Mouse (Mus musculus): ENCODE measurements around the gene Spint2. TPM values are rescaled to one million over a fixed set of nuclear protein-coding genes. Genes with fewer than 3 reads are reported as not detected.
A peak's percentile ranks its signal among the peaks of the same experiment; 100 is the strongest.

The Spint2 gene
- polyA plus RNA-seq, 1 experiment from 2014 or later: 118 TPM

- no peak overlapping the region for H3K4me3 ChIP-seq
- 44% methylated on average over 9 of the region's 9 CpGs for WGBS
Measured at GRCm38 (mm10) chr7:29313572-29314261, 32.0 kb upstream of the Spint2 start.

GRCm38 (mm10) chr7:29313051-29313450 lies 31.3 kb upstream of the Spint2 start:
- Histone ChIP-seq H3K36me3 (peaks cover 19% of the 10 kb centered on the region), H3K9me3 (no peaks in the 10 kb centered on the region), H3K27ac (no peak overlapping the region; the same call in 1 of the 2 replicates), H3K4me1 (peaks cover 75% of the 10 kb centered on the region), H3K9ac (no peak overlapping the region), H3K27me3 (no peaks in the 10 kb centered on the region), H3K4me2 (peak overlapping the region; percentile 30; the same call in 1 of the 2 replicates), H3K4me3 (no peak overlapping the region)
- whole genome bisulfite sequencing: 34% methylated on average over 9 of the region's 9 CpGs
- no peak for ATAC-seq (ENCODE audit: insufficient number of reproducible peaks, insufficient read depth, low FRiP score, low TSS enrichment, low read depth)

More at GRCm38 (mm10) chr7:29313572-29314261, 32.0 kb upstream of the Spint2 start:
- Histone ChIP-seq H3K4me1 (peaks cover 75% of the 10 kb centered on the region), H3K27me3 (no peaks in the 10 kb centered on the region), H3K27ac (peak overlapping the region; percentile 95), H3K36me3 (peaks cover 19% of the 10 kb centered on the region), H3K9ac (0 out of 2 replicates have a peak overlapping the region, but pooled peaks have one; percentile 36), H3K9me3 (no peaks in the 10 kb centered on the region), H3K4me2 (peak overlapping the region; percentile 20; the same call in 1 of the 2 replicates)
- no peak for ATAC-seq (ENCODE audit: insufficient number of reproducible peaks, insufficient read depth, low FRiP score, low TSS enrichment, low read depth)

- H3K4me2 ChIP-seq: peak overlapping the region; percentile 95
- peaks cover 19% of the 10 kb centered on the region for H3K36me3 ChIP-seq
- WGBS: 7% methylated on average over 5 of the region's 5 CpGs
- peaks cover 71% of the 10 kb centered on the region for H3K4me1 ChIP-seq
- H3K27me3 ChIP-seq: peaks cover 15% of the 10 kb centered on the region; the same call in 1 of the 2 replicates
- H3K9ac ChIP-seq: peak overlapping the region; percentile 79
- peak overlapping the region; percentile 62 for H3K4me3 ChIP-seq
- ATAC-seq (ENCODE audit: insufficient number of reproducible peaks, insufficient read depth, low FRiP score, low TSS enrichment, low read depth): no peak
- H3K9me3 ChIP-seq: no peaks in the 10 kb centered on the region
- peak overlapping the region; percentile 64; the same call in 1 of the 2 replicates for H3K27ac ChIP-seq
Measured at GRCm38 (mm10) chr7:29309749-29310148, 28.0 kb upstream of the Spint2 start.

- WGBS: 1% methylated on average over 36 of the region's 36 CpGs
- peak overlapping the region; percentile 64 for H3K27ac ChIP-seq
- no peak for ATAC-seq (ENCODE audit: insufficient number of reproducible peaks, insufficient read depth, low FRiP score, low TSS enrichment, low read depth)
- H3K4me1 ChIP-seq: peaks cover 71% of the 10 kb centered on the region
- H3K9ac ChIP-seq: peak overlapping the region; percentile 79
- peaks cover 15% of the 10 kb centered on the region; the same call in 1 of the 2 replicates for H3K27me3 ChIP-seq
- H3K9me3 ChIP-seq: no peaks in the 10 kb centered on the region
- H3K4me3 ChIP-seq: peak overlapping the region; percentile 62
- peaks cover 19% of the 10 kb centered on the region for H3K36me3 ChIP-seq
- H3K4me2 ChIP-seq: peak overlapping the region; percentile 95
Measured at GRCm38 (mm10) chr7:29309221-29309721, 27.6 kb upstream of the Spint2 start.

GRCm38 (mm10) chr7:29307350-29308104 lies 25.8 kb upstream of the Spint2 start:
- WGBS: under 1% methylated on average over 42 of the region's 42 CpGs
- Histone ChIP-seq H3K4me2 (peak overlapping the region; percentile 95), H3K36me3 (peaks cover 10% of the 10 kb centered on the region), H3K27me3 (peaks cover 20% of the 10 kb centered on the region; the same call in 1 of the 2 replicates), H3K4me3 (peak overlapping the region; percentile 62), H3K27ac (0 out of 2 replicates have a peak overlapping the region, but pooled peaks have one; percentile 39), H3K4me1 (peaks cover 63% of the 10 kb centered on the region), H3K9me3 (no peaks in the 10 kb centered on the region), H3K9ac (peak overlapping the region; percentile 70)
- peak; percentile 76 for ATAC-seq (ENCODE audit: insufficient number of reproducible peaks, insufficient read depth, low FRiP score, low TSS enrichment, low read depth)

GRCm38 (mm10) chr7:29306619-29307018 lies 24.9 kb upstream of the Spint2 start:
- WGBS: 25% methylated on average over 7 of the region's 7 CpGs
- ATAC-seq (ENCODE audit: insufficient number of reproducible peaks, insufficient read depth, low FRiP score, low TSS enrichment, low read depth): no peak
- Histone ChIP-seq H3K27ac (no peak overlapping the region), H3K9me3 (no peaks in the 10 kb centered on the region), H3K9ac (no peak overlapping the region), H3K36me3 (peaks cover 6% of the 10 kb centered on the region), H3K4me3 (no peak overlapping the region), H3K27me3 (peaks cover 20% of the 10 kb centered on the region; the same call in 1 of the 2 replicates), H3K4me1 (peaks cover 61% of the 10 kb centered on the region), H3K4me2 (peak overlapping the region; percentile 95)

- no peak for ATAC-seq (ENCODE audit: insufficient number of reproducible peaks, insufficient read depth, low FRiP score, low TSS enrichment, low read depth)
- H3K27me3 ChIP-seq: peaks cover 20% of the 10 kb centered on the region; the same call in 1 of the 2 replicates
- WGBS: 41% methylated on average over 7 of the region's 7 CpGs
- no peaks in the 10 kb centered on the region for H3K9me3 ChIP-seq
- no peak overlapping the region for H3K27ac ChIP-seq
- H3K4me3 ChIP-seq: no peak overlapping the region
- peaks cover 1% of the 10 kb centered on the region for H3K36me3 ChIP-seq
- peaks cover 61% of the 10 kb centered on the region for H3K4me1 ChIP-seq
- H3K9ac ChIP-seq: 0 out of 2 replicates have a peak overlapping the region, but pooled peaks have one; percentile 11
- peak overlapping the region; percentile 97 for H3K4me2 ChIP-seq
Measured at GRCm38 (mm10) chr7:29306108-29306507, 24.4 kb upstream of the Spint2 start.

- H3K4me2 ChIP-seq: peak overlapping the region; percentile 97
- peaks cover 61% of the 10 kb centered on the region for H3K4me1 ChIP-seq
- H3K36me3 ChIP-seq: no peaks in the 10 kb centered on the region
- no peak for ATAC-seq (ENCODE audit: insufficient number of reproducible peaks, insufficient read depth, low FRiP score, low TSS enrichment, low read depth)
- H3K9ac ChIP-seq: peak overlapping the region; percentile 76
- H3K27me3 ChIP-seq: peaks cover 20% of the 10 kb centered on the region; the same call in 1 of the 2 replicates
- 26% methylated on average over 9 of the region's 9 CpGs for WGBS
- H3K27ac ChIP-seq: no peak overlapping the region
- H3K9me3 ChIP-seq: no peaks in the 10 kb centered on the region
- peak overlapping the region; percentile 62 for H3K4me3 ChIP-seq
Measured at GRCm38 (mm10) chr7:29305263-29305988, 23.7 kb upstream of the Spint2 start.

GRCm38 (mm10) chr7:29304463-29305262 lies 23.0 kb upstream of the Spint2 start:
- WGBS: under 1% methylated on average over 46 of the region's 48 CpGs
- no peaks in the 10 kb centered on the region for H3K9me3 ChIP-seq
- peak overlapping the region; percentile 76 for H3K9ac ChIP-seq
- peaks cover 20% of the 10 kb centered on the region; the same call in 1 of the 2 replicates for H3K27me3 ChIP-seq
- no peak overlapping the region for H3K27ac ChIP-seq
- ATAC-seq (ENCODE audit: insufficient number of reproducible peaks, insufficient read depth, low FRiP score, low TSS enrichment, low read depth): no peak
- H3K36me3 ChIP-seq: no peaks in the 10 kb centered on the region
- H3K4me1 ChIP-seq: peaks cover 58% of the 10 kb centered on the region
- peak overlapping the region; percentile 97 for H3K4me2 ChIP-seq
- H3K4me3 ChIP-seq: peak overlapping the region; percentile 62

GRCm38 (mm10) chr7:29303738-29304462 lies 22.2 kb upstream of the Spint2 start, which contains the start of gene Dpf1:
Gene Dpf1, plus strand, starts transcription at chr7:29303951.
- Histone ChIP-seq H3K27ac (no peak within 1 kb of the TSS), H3K4me2 (peak within 1 kb of the TSS; percentile 97), H3K36me3 (no peaks in the 10 kb centered on the region), H3K4me3 (peak within 1 kb of the TSS; percentile 62), H3K4me1 (peaks cover 51% of the 10 kb centered on the region), H3K9me3 (no peaks in the 10 kb centered on the region), H3K9ac (peak within 1 kb of the TSS; percentile 76), H3K27me3 (peaks cover 20% of the 10 kb centered on the region; the same call in 1 of the 2 replicates)
- ATAC-seq (ENCODE audit: insufficient number of reproducible peaks, insufficient read depth, low FRiP score, low TSS enrichment, low read depth): peak; percentile 83
- under 1% methylated on average over 66 of the region's 67 CpGs for WGBS

All from embryonic facial prominence, embryonic 13.5 days (tissue).